Mouse (Mus musculus) intestine, postnatal 0 days (tissue): ENCODE data around the gene Nptxr. TPM values are rescaled to one million over a fixed set of nuclear protein-coding genes. Genes with fewer than 3 reads are reported as not detected.

Experiments used
- ATAC-seq: fragments of 200-750 bp; cut with Nextera tagmentation; 2 replicates; pipeline ENCODE4 v1.8.0; 2017; ENCODE audit warnings: mild to moderate bottlenecking, moderate TSS enrichment, moderate library complexity
- H3K27ac ChIP-seq: fragments of 300-500 bp; sonication (generic); 2 replicates; pipeline ENCODE4 v1.5.1; 2014; ENCODE audit warnings: mild to moderate bottlenecking, low read depth, low read length, moderate library complexity
- H3K27me3 ChIP-seq: fragments of 300-500 bp; sonication (generic); replicated peaks from 2 replicates; pipeline ENCODE4 v1.6.1; 2014; ENCODE audit warnings: low read length, mixed read lengths; ENCODE audit not compliant: control insufficient read depth, insufficient read depth
- H3K36me3 ChIP-seq: fragments of 300-500 bp; sonication (generic); 2 replicates; pipeline ENCODE4 v1.6.1; 2014; ENCODE audit warnings: mild to moderate bottlenecking, moderate library complexity; ENCODE audit not compliant: control insufficient read depth, insufficient read depth
- H3K4me1 ChIP-seq: fragments of 300-500 bp; sonication (generic); replicated peaks from 2 replicates; pipeline ENCODE4 v1.6.1; 2014; ENCODE audit warnings: antibody characterized with exemption, low read length, mixed read lengths; ENCODE audit not compliant: control insufficient read depth, insufficient read depth
- H3K4me2 ChIP-seq: fragments of 300-500 bp; sonication (generic); replicated peaks from 2 replicates; pipeline ENCODE4 v1.6.1; 2014; ENCODE audit warnings: low read depth, mild to moderate bottlenecking, moderate library complexity
- H3K4me3 ChIP-seq: fragments of 300-500 bp; sonication (generic); 2 replicates; pipeline ENCODE4 v1.5.1; 2014; ENCODE audit warnings: low read depth, low read length
- H3K9ac ChIP-seq: fragments of 300-500 bp; sonication (generic); 2 replicates; pipeline ENCODE4 v1.6.1; 2014; ENCODE audit warnings: mild to moderate bottlenecking, low read depth, low read length
- H3K9me3 ChIP-seq: fragments of 300-500 bp; sonication (generic); 2 replicates; pipeline ENCODE4 v1.6.1; 2016; ENCODE audit warnings: mixed run types; ENCODE audit not compliant: control insufficient read depth
- CTCF ChIP-seq: sonication (generic); IDR thresholded peaks from 2 replicates; pipeline ENCODE4 v1.5.1; 2016; ENCODE audit warnings: low read depth, mild to moderate bottlenecking, control low read depth, antibody characterized with exemption, moderate library complexity
- WGBS: fragments of 180-500 bp; shearing (Covaris S2); extraction: QIAGEN DNeasy Blood & Tissue Kit; methylation state at CpG from one replicate; pipeline ENCODE4 v1.1.7; 2014; 5-methylcytosine and 5-hydroxymethylcytosine counted together
- polyA plus RNA-seq: library from polyadenylated mRNA; unstranded; fragments of >200 nt; fragmentation: Nextera tagmentation; extraction: Ambion mirVana; gene quantifications from 2 replicates; pipeline ENCODE4 v1.2.1, GENCODE M21; 2015

Gene Nptxr
- polyA plus RNA-seq, 1 experiment from 2014 or later: 1.6 TPM

- no peak for TF ChIP-seq CTCF
- Histone ChIP-seq H3K9me3 (no peaks in the 10 kb centered on the region), H3K36me3 (peaks cover 30% of the 10 kb centered on the region), H3K4me2 (peak overlapping the region; percentile 88), H3K9ac (no peak overlapping the region), H3K4me3 (0 out of 2 replicates have a peak overlapping the region, but pooled peaks have one; percentile 96), H3K27ac (no peak overlapping the region), H3K27me3 (no peaks in the 10 kb centered on the region), H3K4me1 (no peaks in the 10 kb centered on the region)
- no peak for ATAC-seq
- 52% methylated on average over 3 of the region's 3 CpGs for WGBS
These were observed 63.8 kb downstream of the Nptxr start for GRCm38 (mm10) chr15:79740739-79741138.

Other genes with a start within 250 kb of the Nptxr start
- gene Dmc1, start 199.7 kb downstream of the Nptxr start, polyA plus RNA-seq: 0.78 and 1.7 TPM in 2 replicates
- 0.13 and 0.27 TPM in 2 replicates for gene Fam227a, start 145.8 kb downstream of the Nptxr start, polyA plus RNA-seq
- gene Cby1, start 145.6 kb downstream of the Nptxr start, polyA plus RNA-seq: 22.3 and 23.1 TPM in 2 replicates
- gene Tomm22, start 133.9 kb downstream of the Nptxr start, polyA plus RNA-seq: 207 and 211 TPM in 2 replicates
- 9.4 and 9.7 TPM in 2 replicates for gene Josd1, start 116.8 kb downstream of the Nptxr start, polyA plus RNA-seq
- gene Gtpbp1, start 113.9 kb downstream of the Nptxr start, polyA plus RNA-seq: 15.0 and 15.3 TPM in 2 replicates
- gene Sun2, start 62.2 kb downstream of the Nptxr start, polyA plus RNA-seq: 1.1 and 1.2 TPM in 2 replicates
- 19.5 and 20.1 TPM in 2 replicates for gene Dnal4, start 26.9 kb downstream of the Nptxr start, polyA plus RNA-seq
- 0.61 TPM in 1 of 2 replicates, not detected in the other for gene Npcd, start 29.5 kb upstream of the Nptxr start, polyA plus RNA-seq
- gene Cbx6, start 29.9 kb upstream of the Nptxr start, polyA plus RNA-seq: 13.8 and 15.7 TPM in 2 replicates
- gene Apobec3, start 86.9 kb upstream of the Nptxr start, polyA plus RNA-seq: 5.1 and 6.4 TPM in 2 replicates
- gene Cbx7, start 166.4 kb upstream of the Nptxr start, polyA plus RNA-seq: 2.5 and 3.8 TPM in 2 replicates
- gene Pdgfb, start 210.2 kb upstream of the Nptxr start, polyA plus RNA-seq: 6.9 and 7.1 TPM in 2 replicates